Mouse (Mus musculus): ENCODE data around the gene Hps1.
"Not testable (repeated sequence)": the region's sequence is repeated elsewhere in the genome, so short reads cannot be mapped to it uniquely, and the experiment has no call there.

The Hps1 gene

GRCm38 (mm10) chr19:42779531-42780155, at the start of gene Hps1:
Gene Hps1 (minus strand): TSS chr19:42779978.
- DNase-seq (ENCODE audit: low read depth, low spot score), result peak; percentile 94

DNA sequence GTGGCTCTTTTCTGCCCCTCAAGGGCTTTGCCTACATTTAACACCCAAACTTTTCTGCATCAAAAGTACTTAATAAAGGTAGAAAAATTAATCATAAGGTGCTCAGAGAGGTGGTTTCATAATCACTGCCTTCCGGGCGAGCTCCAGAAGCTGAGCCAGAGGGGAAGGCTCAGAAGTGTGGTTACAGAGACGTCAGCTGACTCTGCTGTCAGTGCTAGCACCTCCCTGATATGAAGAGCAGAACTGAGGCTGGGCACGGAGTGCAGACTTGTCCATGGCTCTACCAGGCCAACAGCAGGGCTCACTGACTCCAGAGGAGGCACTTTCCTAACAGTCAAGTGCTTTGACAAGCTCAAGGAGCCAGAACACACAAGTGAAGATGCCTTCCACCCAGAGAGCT, 49.4 kb upstream of the Hps1 start:
- DNase-seq (ENCODE audit: low read depth, low spot score), result no peak

DNA sequence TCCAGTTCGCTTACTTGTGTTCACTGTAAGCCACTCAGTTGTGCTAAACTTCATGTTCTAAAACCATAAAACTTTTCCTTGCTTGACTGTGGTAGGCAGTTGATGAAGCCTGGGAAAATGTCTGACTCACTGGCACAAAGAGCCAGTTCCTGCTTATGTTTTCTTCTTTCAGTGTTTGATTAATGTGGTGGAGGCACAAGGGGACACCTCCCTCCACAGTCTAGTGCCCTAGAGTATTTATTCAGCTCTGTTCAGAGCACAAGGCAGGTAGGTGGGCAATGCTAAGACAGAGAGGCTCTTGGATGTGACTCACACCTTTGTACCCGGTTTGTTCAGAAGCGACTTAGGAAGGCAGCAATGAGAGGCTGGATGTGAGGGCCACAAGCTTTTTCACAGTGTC, 48.1 kb upstream of the Hps1 start:
- no peak for DNase-seq (ENCODE audit: low read depth, low spot score)

DNA sequence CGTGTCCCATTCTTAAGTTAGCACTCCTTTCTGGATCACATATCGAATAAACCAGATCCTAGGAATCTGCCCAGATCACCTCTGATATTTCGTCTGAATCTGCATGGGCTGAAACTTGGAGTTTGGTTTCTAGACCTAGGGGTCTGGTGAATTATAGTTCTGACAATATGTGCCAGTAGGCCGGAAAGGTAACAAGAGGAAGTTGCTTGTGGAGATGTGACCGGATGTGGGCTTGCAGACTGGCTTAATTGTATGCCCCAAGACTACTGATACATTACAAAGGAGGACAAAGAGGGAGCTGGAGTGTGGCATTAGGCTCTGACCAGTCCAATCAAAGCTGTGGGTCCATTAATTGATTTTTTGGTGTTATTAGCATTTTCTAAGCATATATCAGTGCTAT, 40.3 kb upstream of the Hps1 start:
- no peak for DNase-seq (ENCODE audit: low read depth, low spot score)

GRCm38 (mm10) chr19:42817761-42818160, 38.0 kb upstream of the Hps1 start:
- no peak for DNase-seq (ENCODE audit: low read depth, low spot score)

DNA sequence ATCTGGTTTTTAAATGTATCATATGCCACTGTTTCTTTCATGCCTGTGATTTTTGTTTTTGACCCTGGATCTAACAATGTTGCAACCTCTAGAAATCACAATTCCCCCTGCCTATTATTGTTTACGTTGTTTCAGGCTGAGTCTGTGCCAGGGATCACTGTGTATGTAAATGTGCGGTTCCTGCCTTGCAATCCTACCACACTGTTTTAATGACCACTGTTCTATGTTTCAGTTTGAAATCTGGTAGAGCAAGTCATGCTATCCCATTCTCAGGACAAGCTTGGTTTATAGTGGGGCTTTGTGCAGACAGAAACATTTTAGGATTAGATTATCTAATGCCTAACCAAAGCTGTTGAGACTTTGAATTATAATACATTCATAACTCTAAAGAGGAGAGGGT, 36.5 kb upstream of the Hps1 start:
- no peak for DNase-seq (ENCODE audit: low read depth, low spot score)

- no peak for DNase-seq (ENCODE audit: low read depth, low spot score)
Observed at GRCm38 (mm10) chr19:42810140-42810539, 30.4 kb upstream of the Hps1 start.

DNA sequence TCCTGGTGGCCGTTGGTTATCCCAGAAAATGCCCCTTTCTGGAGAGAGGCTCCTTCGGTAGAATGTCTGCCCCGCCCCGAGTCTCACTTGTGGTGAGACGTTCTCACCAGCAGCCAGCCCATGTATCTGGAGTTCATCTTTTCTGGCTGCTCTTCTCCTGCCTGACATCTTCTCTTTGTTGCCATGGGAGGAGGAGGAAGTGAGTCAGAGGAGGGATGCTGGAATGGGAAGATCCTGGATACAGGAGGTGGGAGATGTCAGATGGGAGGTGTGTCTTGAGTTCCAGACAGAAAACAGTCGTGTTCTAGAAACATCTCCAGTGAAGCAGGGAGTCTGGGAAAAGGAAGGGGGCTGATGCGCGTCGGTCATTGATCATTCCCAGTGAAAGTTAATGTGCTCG, 29.7 kb upstream of the Hps1 start:
- DNase-seq (ENCODE audit: low read depth, low spot score), result no peak

GRCm38 (mm10) chr19:42797866-42798265, 18.1 kb upstream of the Hps1 start:
- DNase-seq (ENCODE audit: low read depth, low spot score), result no peak

- DNase-seq (ENCODE audit: low read depth, low spot score), result no peak
Observed at GRCm38 (mm10) chr19:42795801-42796200, 16.0 kb upstream of the Hps1 start.

DNA sequence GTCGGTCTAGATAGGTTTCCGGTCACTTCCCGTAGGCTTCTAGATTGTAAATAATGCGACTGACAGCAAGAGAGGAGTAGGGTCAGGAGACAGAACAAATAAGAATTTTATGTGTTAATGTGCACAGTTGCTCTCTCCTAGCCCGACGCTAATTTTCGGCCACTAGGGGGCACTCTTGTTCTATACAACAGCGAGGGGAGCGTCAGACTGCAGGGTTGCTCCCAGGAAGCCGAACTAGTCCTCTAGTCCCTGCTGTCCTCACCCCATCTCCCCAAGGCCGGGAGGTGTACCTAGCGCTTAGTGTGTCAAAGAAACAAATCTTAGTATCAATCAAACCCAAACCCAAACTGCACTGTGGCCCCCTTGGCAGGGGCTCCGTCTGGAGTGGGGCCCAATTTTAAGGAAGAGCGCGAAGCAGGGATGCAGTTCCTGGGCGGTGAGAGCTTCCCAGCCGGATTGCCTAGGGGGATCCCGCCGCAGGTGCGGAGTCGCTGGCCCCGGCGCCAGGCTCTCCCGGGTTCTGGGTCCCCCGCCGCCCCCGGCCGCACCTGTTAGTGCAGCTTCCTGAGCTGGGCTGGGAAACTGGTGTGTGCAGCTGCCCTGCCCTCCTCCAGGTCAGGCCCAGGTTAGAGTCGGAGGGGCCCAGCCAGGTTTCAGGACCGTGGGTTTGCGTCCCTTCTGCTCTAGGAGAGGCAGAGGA, 15.3 kb upstream of the Hps1 start:
- DNase-seq (ENCODE audit: low read depth, low spot score), result peak; percentile 63

- no peak for DNase-seq (ENCODE audit: low read depth, low spot score)
Observed at GRCm38 (mm10) chr19:42788311-42788710, 8.5 kb upstream of the Hps1 start.

- no peak for DNase-seq (ENCODE audit: low read depth, low spot score)
Observed at GRCm38 (mm10) chr19:42785562-42786220, 5.9 kb upstream of the Hps1 start.

DNA sequence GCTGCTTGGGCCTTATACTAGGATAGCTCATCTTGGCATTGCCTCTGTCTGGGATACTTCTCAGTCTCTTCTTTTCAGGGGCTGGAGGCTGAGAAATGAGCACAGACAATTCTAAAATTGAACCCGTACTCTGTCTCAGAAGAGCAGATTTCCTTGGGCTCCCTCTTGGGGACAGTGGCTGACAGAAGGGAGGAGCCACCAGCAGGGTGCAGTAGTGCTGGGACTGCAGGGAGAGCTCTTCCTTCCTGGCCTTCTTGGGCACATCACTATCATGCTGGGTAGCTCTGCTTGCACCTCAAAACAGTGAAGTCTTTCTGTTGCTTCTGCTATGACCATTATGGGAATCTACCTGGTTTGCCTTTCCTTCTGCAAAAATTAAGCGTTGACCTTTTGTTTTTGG, 5.4 kb upstream of the Hps1 start:
- no peak for DNase-seq (ENCODE audit: low read depth, low spot score)

- not testable (repeated sequence) for DNase-seq (ENCODE audit: low read depth, low spot score)
Observed at GRCm38 (mm10) chr19:42780156-42780538, 369 bp upstream of the Hps1 start.

- no peak for DNase-seq (ENCODE audit: low read depth, low spot score)
Observed at GRCm38 (mm10) chr19:42777801-42778200, 2.0 kb downstream of the Hps1 start.

DNA sequence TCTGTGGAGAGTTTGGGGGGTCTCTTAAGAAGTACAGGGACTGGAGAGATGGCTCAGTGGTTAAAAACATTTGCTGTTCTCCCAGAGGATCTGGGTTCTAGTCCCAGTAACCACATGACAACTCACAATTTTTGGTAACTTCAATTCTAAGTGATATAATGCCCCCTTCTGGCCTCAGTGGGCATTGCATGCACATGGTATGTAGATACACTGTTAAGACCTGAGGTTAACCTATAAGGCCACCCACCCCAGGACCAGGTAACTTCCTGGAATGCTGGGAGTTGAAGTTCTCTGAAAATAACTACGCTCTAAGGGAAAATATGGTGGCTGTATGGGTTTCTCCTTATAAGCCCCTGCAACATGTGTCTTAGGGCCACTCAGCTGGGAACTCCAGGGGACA, 3.0 kb downstream of the Hps1 start:
- DNase-seq (ENCODE audit: low read depth, low spot score), result no peak

- no peak for DNase-seq (ENCODE audit: low read depth, low spot score)
Observed at GRCm38 (mm10) chr19:42770141-42770872, 9.5 kb downstream of the Hps1 start.

- DNase-seq (ENCODE audit: low read depth, low spot score), result no peak
Observed at GRCm38 (mm10) chr19:42769648-42770047, 10.1 kb downstream of the Hps1 start.

DNA sequence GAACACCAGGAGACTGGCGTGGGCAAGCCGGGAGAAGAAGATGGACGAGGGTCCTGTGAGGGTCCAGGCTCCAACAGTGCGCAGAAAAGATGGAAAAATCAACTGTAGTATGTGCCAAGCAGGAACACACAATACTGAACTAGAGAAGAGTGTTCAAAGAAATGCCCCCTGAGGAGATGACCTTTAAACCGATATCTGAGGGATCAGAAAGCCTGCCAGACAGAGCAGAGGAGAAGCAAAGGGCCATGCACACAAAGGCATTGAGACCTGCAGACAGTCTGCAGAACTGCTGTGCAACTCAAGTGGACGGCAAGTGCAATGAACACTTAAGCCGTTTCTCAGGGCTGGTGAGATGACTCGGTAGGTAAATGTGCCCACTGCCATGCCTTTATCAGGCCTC, 12.4 kb downstream of the Hps1 start:
- no peak for DNase-seq (ENCODE audit: low read depth, low spot score)

GRCm38 (mm10) chr19:42764398-42764797, 15.4 kb downstream of the Hps1 start:
- DNase-seq (ENCODE audit: low read depth, low spot score), result no peak

- no peak for DNase-seq (ENCODE audit: low read depth, low spot score)
Observed at GRCm38 (mm10) chr19:42756671-42757070, 23.1 kb downstream of the Hps1 start.
